Mouse (Mus musculus) bone marrow, adult 2 months (tissue): ENCODE measurements around the gene Ntng2.

Source experiments
- CTCF ChIP-seq: fragments of 200-500 bp; IDR thresholded peaks from 2 replicates; pipeline ENCODE4 v1.5.1; 2011; ENCODE audit warnings: low read length, control low read depth; ENCODE audit not compliant: control insufficient read depth, insufficient read depth
- POLR2A ChIP-seq: fragments of 200-500 bp; IDR thresholded peaks from 2 replicates; pipeline ENCODE4 v1.6.1; 2011; ENCODE audit warnings: low read depth, mild to moderate bottlenecking, control low read depth, low read length, borderline replicate concordance; ENCODE audit not compliant: control insufficient read depth

DNA sequence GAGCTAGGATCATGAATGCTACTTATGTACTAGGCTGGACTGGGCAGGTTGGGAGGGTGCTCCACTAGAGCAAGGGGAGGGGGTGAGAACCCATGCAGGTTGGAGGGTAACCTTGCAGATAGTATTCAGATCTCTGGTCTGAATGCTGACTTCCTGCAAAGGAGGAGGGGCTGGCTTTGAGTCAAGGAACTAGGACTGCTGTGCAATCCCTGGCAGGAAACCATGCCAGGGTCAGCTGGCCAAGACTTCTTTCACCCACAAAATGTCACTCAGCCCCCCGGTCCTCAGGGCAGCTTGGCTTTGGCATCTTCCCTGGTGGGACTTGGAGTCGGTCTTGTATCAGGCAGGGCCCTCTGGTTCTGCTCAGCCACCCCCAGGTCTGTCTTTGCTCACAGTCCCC is 5.4 kb downstream of the Ntng2 start:
- no peak for TF ChIP-seq CTCF
- TF ChIP-seq POLR2A = no peak
